Mouse (Mus musculus) left cerebral cortex, adult 11 months (tissue): ENCODE measurements at regions not wholly inside any gene's neighbourhood (a gene's known extent, or its start where the extent isn't known, plus 50 kb on each side); places are given as distances from the start of the nearest gene placed in this dataset.

Source experiments
- DNase-seq: peaks from one replicate; pipeline ENCODE4 v3.0.0; 2022; ENCODE audit warnings: low spot score

GRCm38 (mm10) chr16:5829071-5829470 lies 56.1 kb upstream of the Rbfox1 start:
- no peak for DNase-seq

GRCm38 (mm10) chr16:5823316-5823715 lies 61.8 kb upstream of the Rbfox1 start:
- no peak for DNase-seq

- no peak for DNase-seq
These were observed 68.0 kb upstream of the Rbfox1 start for GRCm38 (mm10) chr16:5817166-5817565.

- no peak for DNase-seq
These were observed 72.8 kb upstream of the Rbfox1 start for GRCm38 (mm10) chr16:5812245-5812820.

GRCm38 (mm10) chr16:5811654-5811992 lies 73.5 kb upstream of the Rbfox1 start:
- DNase-seq = no peak

GRCm38 (mm10) chr16:5810986-5811653 lies 74.0 kb upstream of the Rbfox1 start:
- no peak for DNase-seq

- no peak for DNase-seq
These were observed 87.0 kb upstream of the Rbfox1 start for GRCm38 (mm10) chr16:5798188-5798587.

- no peak for DNase-seq
These were observed 92.9 kb upstream of the Rbfox1 start for GRCm38 (mm10) chr16:5792216-5792615.

- DNase-seq = no peak
These were observed 95.0 kb upstream of the Rbfox1 start for GRCm38 (mm10) chr16:5790161-5790560.

- DNase-seq = no peak
These were observed 97.9 kb upstream of the Rbfox1 start for GRCm38 (mm10) chr16:5787206-5787605.

GRCm38 (mm10) chr16:5766771-5767421 lies 118.3 kb upstream of the Rbfox1 start:
- no peak for DNase-seq

GRCm38 (mm10) chr16:5765143-5765542 lies 120.0 kb upstream of the Rbfox1 start:
- no peak for DNase-seq

- no peak for DNase-seq
These were observed 124.3 kb upstream of the Rbfox1 start for GRCm38 (mm10) chr16:5760821-5761220.

- DNase-seq = no peak
These were observed 126.1 kb upstream of the Rbfox1 start for GRCm38 (mm10) chr16:5759021-5759420.

GRCm38 (mm10) chr16:5742716-5743507 lies 142.2 kb upstream of the Rbfox1 start:
- no peak for DNase-seq

- DNase-seq = no peak
These were observed 144.4 kb upstream of the Rbfox1 start for GRCm38 (mm10) chr16:5740776-5741175.

- DNase-seq = no peak
These were observed 151.5 kb upstream of the Rbfox1 start for GRCm38 (mm10) chr16:5733608-5734007.

GRCm38 (mm10) chr16:5722506-5722905 lies 162.6 kb upstream of the Rbfox1 start:
- DNase-seq = no peak

- no peak for DNase-seq
These were observed 171.7 kb upstream of the Rbfox1 start for GRCm38 (mm10) chr16:5713476-5713875.

- no peak for DNase-seq
These were observed 175.3 kb upstream of the Rbfox1 start for GRCm38 (mm10) chr16:5709831-5710230.

- no peak for DNase-seq
These were observed 184.4 kb upstream of the Rbfox1 start for GRCm38 (mm10) chr16:5700731-5701255.

- no peak for DNase-seq
These were observed 196.8 kb upstream of the Rbfox1 start for GRCm38 (mm10) chr16:5688322-5688721.
